Mouse (Mus musculus): ENCODE measurements around the gene Chrm3. TPM values are rescaled to one million over a fixed set of nuclear protein-coding genes. Genes with fewer than 3 reads are reported as not detected.
"Not testable (repeated sequence)": the region's sequence is repeated elsewhere in the genome, so short reads cannot be mapped to it uniquely, and the experiment has no call there.

The Chrm3 gene
- polyA plus RNA-seq, 1 experiment from 2014 or later = 6.9 TPM

- whole genome bisulfite sequencing = 35% methylated on average over 14 of the region's 14 CpGs
- Histone ChIP-seq H3K4me2 (replicated peaks; ENCODE audit: low read depth, low read length) (0 out of 2 replicates have a peak overlapping the region, but pooled peaks have one; percentile 7), H3K36me3 (ENCODE audit: control insufficient read depth, insufficient read depth, low read length) (no peaks in the 10 kb centered on the region), H3K9me3 (ENCODE audit: control insufficient read depth, low read depth, low read length) (no peaks in the 10 kb centered on the region), H3K4me1 (ENCODE audit: control insufficient read depth, insufficient read depth, low read length) (no peaks in the 10 kb centered on the region), H3K4me3 (ENCODE audit: low read depth, low read length) (no peak overlapping the region), H3K9ac (replicated peaks; ENCODE audit: low read depth, low read length) (no peak overlapping the region), H3K27ac (ENCODE audit: low read length) (no peak overlapping the region), H3K27me3 (ENCODE audit: control insufficient read depth, insufficient read depth, low read length) (no peaks in the 10 kb centered on the region)
- 0 out of 2 replicates have a peak, but pooled peaks have one; percentile 65 for ATAC-seq (ENCODE audit: insufficient number of reproducible peaks, insufficient read depth, low FRiP score, low read depth)
These were observed 513.9 kb downstream of the Chrm3 start for GRCm38 (mm10) chr13:9846543-9847434.

- not testable (repeated sequence) for H3K27ac ChIP-seq (ENCODE audit: low read length); H3K27me3 ChIP-seq (ENCODE audit: control insufficient read depth, insufficient read depth, low read length); H3K9ac ChIP-seq (replicated peaks; ENCODE audit: low read depth, low read length); H3K9me3 ChIP-seq (ENCODE audit: control insufficient read depth, low read depth, low read length); H3K4me2 ChIP-seq (replicated peaks; ENCODE audit: low read depth, low read length); H3K36me3 ChIP-seq (ENCODE audit: control insufficient read depth, insufficient read depth, low read length); H3K4me1 ChIP-seq (ENCODE audit: control insufficient read depth, insufficient read depth, low read length); H3K4me3 ChIP-seq (ENCODE audit: low read depth, low read length)
- WGBS = 78% methylated on average over 33 of the region's 33 CpGs
- peak; percentile 71 for ATAC-seq (ENCODE audit: insufficient number of reproducible peaks, insufficient read depth, low FRiP score, low read depth)
These were observed 526.4 kb downstream of the Chrm3 start for GRCm38 (mm10) chr13:9834146-9834679.

GRCm38 (mm10) chr13:9826227-9826626 lies 534.4 kb downstream of the Chrm3 start:
- 68% methylated on average over 5 of the region's 5 CpGs for WGBS
- ATAC-seq (ENCODE audit: insufficient number of reproducible peaks, insufficient read depth, low FRiP score, low read depth) = no peak
- Histone ChIP-seq H3K9ac (replicated peaks; ENCODE audit: low read depth, low read length) (no peak overlapping the region), H3K4me2 (replicated peaks; ENCODE audit: low read depth, low read length) (no peak overlapping the region), H3K27me3 (ENCODE audit: control insufficient read depth, insufficient read depth, low read length) (no peaks in the 10 kb centered on the region), H3K36me3 (ENCODE audit: control insufficient read depth, insufficient read depth, low read length) (no peaks in the 10 kb centered on the region), H3K4me3 (ENCODE audit: low read depth, low read length) (no peak overlapping the region), H3K27ac (ENCODE audit: low read length) (no peak overlapping the region), H3K9me3 (ENCODE audit: control insufficient read depth, low read depth, low read length) (no peaks in the 10 kb centered on the region), H3K4me1 (ENCODE audit: control insufficient read depth, insufficient read depth, low read length) (no peaks in the 10 kb centered on the region)

Small RNA genes within 50 kb of the gene (microRNA-seq; reads per million reads assigned to microRNA genes)
- not detected for gene Gm24187
